Mouse (Mus musculus) spleen, adult 2 months (tissue): ENCODE data around the gene Ccdc171.

Source experiments
- CTCF ChIP-seq: fragments of 200-500 bp; IDR thresholded peaks from 2 replicates; pipeline ENCODE4 v1.5.1; 2011; ENCODE audit warnings: mild to moderate bottlenecking, inconsistent platforms; ENCODE audit not compliant: insufficient read depth, insufficient read length, insufficient replicate concordance; ENCODE audit errors: extremely low read depth
- POLR2A ChIP-seq: fragments of 200-500 bp; IDR thresholded peaks from 2 replicates; pipeline ENCODE4 v1.6.1; 2011; ENCODE audit warnings: low read depth, low read length, inconsistent platforms

- TF ChIP-seq CTCF (peak; percentile 19; the same call in 1 of the 2 replicates), POLR2A (peak; percentile 58)
Measured at GRCm38 (mm10) chr4:83486117-83486901, 39.0 kb upstream of the Ccdc171 start, which contains the start of gene Psip1.
